Mouse (Mus musculus): Measurements from ENCODE around the gene Capzb.

DNA sequence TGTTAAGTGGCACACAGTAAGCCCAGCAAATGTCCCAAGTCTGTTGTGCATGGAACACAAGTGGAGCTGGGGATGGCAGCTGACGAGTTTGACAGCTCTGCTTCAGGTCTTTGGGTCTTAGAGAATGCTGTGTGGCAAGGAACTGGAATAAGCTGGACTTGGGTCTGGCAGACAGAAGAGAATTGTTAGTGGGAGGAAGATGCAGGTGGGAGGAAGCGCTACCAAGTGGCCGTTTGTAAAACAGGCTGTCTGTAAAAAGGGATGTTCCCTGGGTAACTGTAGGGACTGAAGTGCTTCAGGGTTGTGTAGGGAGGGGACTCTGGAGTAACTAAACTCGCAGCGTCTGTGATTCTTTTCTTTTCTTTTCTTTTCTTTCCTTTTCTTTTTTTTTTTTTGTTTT is 32.4 kb downstream of the Capzb start:
- TF ChIP-seq GATA1 (IDR thresholded peaks at IDR 0.05; ENCODE audit: borderline replicate concordance, low read length): no peak
- no peak for TF ChIP-seq FLI1 (IDR thresholded peaks at IDR 0.05; ENCODE audit: low read length)
